Mouse (Mus musculus): ENCODE measurements at regions not wholly inside any gene's neighbourhood (a gene's known extent, or its start where the extent isn't known, plus 50 kb on each side); places are given as distances from the start of the nearest gene placed in this dataset.

GRCm38 (mm10) chr17:93460409-93460808 lies 261.6 kb downstream of the Adcyap1 start:
- no peak for TF ChIP-seq POLR2A (IDR thresholded peaks at IDR 0.05; ENCODE audit: low read depth, low read length)
- TF ChIP-seq CTCF (conservative IDR thresholded peaks at IDR 0.05; ENCODE audit: insufficient read depth, insufficient read length, low read depth, low read length), result no peak

All from kidney, adult 2 months (tissue).